35 mouse cellular contexts compared by ENCODE assay signal in the genomic region with DNA sequence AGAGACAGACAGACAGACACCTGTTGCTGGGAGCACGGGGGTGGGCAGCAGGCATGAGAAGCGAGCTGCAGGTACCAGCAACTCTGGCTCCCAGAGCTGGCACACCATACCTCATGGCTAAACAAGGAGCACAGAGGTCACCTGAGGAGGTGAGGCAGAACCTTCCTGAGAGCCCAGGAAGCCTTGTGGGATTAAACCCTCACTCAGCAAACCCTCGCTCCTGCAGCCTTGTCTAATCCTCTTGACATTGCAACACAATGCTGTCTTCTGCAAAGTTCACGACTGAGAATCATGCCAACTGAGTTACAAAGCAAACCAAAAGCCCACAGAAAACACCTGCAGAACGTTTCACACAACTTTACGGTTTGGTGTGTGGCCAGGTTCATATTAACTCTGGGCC. TPM values are rescaled to one million over a fixed set of nuclear protein-coding genes. Genes with fewer than 3 reads are reported as not detected.
"Had no signal": no experiment of that assay in that cellular context is flagged by ENCODE, and none has a peak within 500 bp of the region (broad histone marks: within the 10 kb centered on the region; RNA-seq: fewer than 3 reads in every experiment).

No protein-coding gene starts in this region.

- ATAC-seq: forebrain, embryonic 13.5 days; forebrain, embryonic 14.5 days; forebrain, embryonic 16.5 days; forebrain, postnatal 0 days had no signal

- H3K4me3 ChIP-seq: embryonic facial prominence, embryonic 10.5 days; embryonic facial prominence, embryonic 12.5 days; embryonic facial prominence, embryonic 13.5 days; embryonic facial prominence, embryonic 15.5 days; erythroblast, embryonic 14.5 days; forebrain, embryonic 10.5 days; forebrain, embryonic 12.5 days; forebrain, embryonic 13.5 days; gastrocnemius, adult 2 months; heart, adult 2 months had no signal

- H3K9ac ChIP-seq: embryonic facial prominence, embryonic 12.5 days; embryonic facial prominence, embryonic 13.5 days; embryonic facial prominence, embryonic 15.5 days; forebrain, embryonic 12.5 days; forebrain, embryonic 13.5 days; forebrain, postnatal 0 days had no signal

- H3K9me3 ChIP-seq: embryonic facial prominence, embryonic 10.5 days; embryonic facial prominence, embryonic 12.5 days; embryonic facial prominence, embryonic 13.5 days; embryonic facial prominence, embryonic 15.5 days; forebrain, embryonic 12.5 days; forebrain, embryonic 13.5 days had no signal

- H3K4me2 ChIP-seq: embryonic facial prominence, embryonic 12.5 days; embryonic facial prominence, embryonic 13.5 days; embryonic facial prominence, embryonic 15.5 days; forebrain, embryonic 12.5 days; forebrain, embryonic 13.5 days had no signal

- H3K27ac ChIP-seq: embryonic facial prominence, embryonic 10.5 days; embryonic facial prominence, embryonic 12.5 days; embryonic facial prominence, embryonic 13.5 days; embryonic facial prominence, embryonic 15.5 days; forebrain, embryonic 10.5 days; forebrain, embryonic 12.5 days; forebrain, embryonic 13.5 days; gastrocnemius, adult 2 months; heart, adult 2 months had no signal

- H3K36me3 ChIP-seq: embryonic facial prominence, embryonic 10.5 days; embryonic facial prominence, embryonic 12.5 days; embryonic facial prominence, embryonic 13.5 days; embryonic facial prominence, embryonic 15.5 days; forebrain, embryonic 10.5 days; forebrain, embryonic 12.5 days had no signal

- H3K27me3 ChIP-seq: embryonic facial prominence, embryonic 12.5 days; embryonic facial prominence, embryonic 13.5 days; embryonic facial prominence, embryonic 15.5 days; forebrain, embryonic 12.5 days; forebrain, embryonic 13.5 days had no signal

- H3K4me1 ChIP-seq: embryonic facial prominence, embryonic 10.5 days; embryonic facial prominence, embryonic 12.5 days; embryonic facial prominence, embryonic 13.5 days; embryonic facial prominence, embryonic 15.5 days; forebrain, embryonic 10.5 days; forebrain, embryonic 12.5 days; forebrain, embryonic 13.5 days had no signal

- DNase-seq: cerebellum, adult 18-20 months; cerebellum, adult 2 months; cerebellum, adult 8-10 months; cerebellum, adult 9-10 months; cerebellum, adult 9-11 months; cerebellum, postnatal 10 days; cerebellum, postnatal 14 days; cerebellum, postnatal 25 days; cerebellum, postnatal 36 days; embryo, embryonic 11 days; forebrain, postnatal 0 days; gastrocnemius, adult 2 months; gastrocnemius, postnatal 14 days; gastrocnemius, postnatal 25 days; gastrocnemius, postnatal 36 days; heart, adult 11 months; heart, adult 18-20 months; heart, adult 2 months had no signal

RNA-seq across cellular contexts. Expression of gene Sec14l3, which starts 16.2 kb away (rescaled TPM):
- total RNA-seq: common myeloid progenitor, adult 5-6 weeks; gastrocnemius, adult 18-20 months; gastrocnemius, adult 2 months; gastrocnemius, adult 8-10 months; gastrocnemius, postnatal 14 days; gastrocnemius, postnatal 25 days; gastrocnemius, postnatal 36 days; gastrocnemius, postnatal 4 days; granulocyte monocyte progenitor cell, adult 5-6 weeks; heart, adult 2 months had no signal
- polyA plus RNA-seq: cerebellum, adult 2 months; embryonic facial prominence, embryonic 10.5 days; embryonic facial prominence, embryonic 11.5 days; embryonic facial prominence, embryonic 12.5 days; embryonic facial prominence, embryonic 13.5 days; erythroblast, embryonic 14.5 days; forebrain, embryonic 10.5 days had no signal

RNA-seq across cellular contexts. Expression of gene Sec14l4, which starts 17.2 kb away (rescaled TPM):
- total RNA-seq: common myeloid progenitor, adult 5-6 weeks; forebrain, postnatal 0 days; gastrocnemius, adult 18-20 months; gastrocnemius, adult 2 months; gastrocnemius, adult 8-10 months; gastrocnemius, postnatal 14 days; gastrocnemius, postnatal 25 days; gastrocnemius, postnatal 36 days; granulocyte monocyte progenitor cell, adult 5-6 weeks had no signal
- polyA plus RNA-seq: embryonic facial prominence, embryonic 10.5 days; embryonic facial prominence, embryonic 11.5 days; embryonic facial prominence, embryonic 12.5 days; erythroblast, embryonic 14.5 days; forebrain, embryonic 10.5 days; forebrain, embryonic 11.5 days; forebrain, embryonic 12.5 days; forebrain, embryonic 13.5 days; forebrain, embryonic 14.5 days; forebrain, embryonic 16.5 days; forebrain, postnatal 0 days had no signal
